Mouse (Mus musculus) ovary, postnatal 36 days (tissue): ENCODE data around the gene Rsrc1.
A peak's percentile ranks its signal among the peaks of the same experiment; 100 is the strongest.
"Not testable (repeated sequence)": the region's sequence is repeated elsewhere in the genome, so short reads cannot be mapped to it uniquely, and the experiment has no call there.

Experiments used
- DNase-seq: peaks from one replicate; pipeline ENCODE4 v3.0.0; 2022; ENCODE audit warnings: low spot score, mixed read lengths

The Rsrc1 gene

DNA sequence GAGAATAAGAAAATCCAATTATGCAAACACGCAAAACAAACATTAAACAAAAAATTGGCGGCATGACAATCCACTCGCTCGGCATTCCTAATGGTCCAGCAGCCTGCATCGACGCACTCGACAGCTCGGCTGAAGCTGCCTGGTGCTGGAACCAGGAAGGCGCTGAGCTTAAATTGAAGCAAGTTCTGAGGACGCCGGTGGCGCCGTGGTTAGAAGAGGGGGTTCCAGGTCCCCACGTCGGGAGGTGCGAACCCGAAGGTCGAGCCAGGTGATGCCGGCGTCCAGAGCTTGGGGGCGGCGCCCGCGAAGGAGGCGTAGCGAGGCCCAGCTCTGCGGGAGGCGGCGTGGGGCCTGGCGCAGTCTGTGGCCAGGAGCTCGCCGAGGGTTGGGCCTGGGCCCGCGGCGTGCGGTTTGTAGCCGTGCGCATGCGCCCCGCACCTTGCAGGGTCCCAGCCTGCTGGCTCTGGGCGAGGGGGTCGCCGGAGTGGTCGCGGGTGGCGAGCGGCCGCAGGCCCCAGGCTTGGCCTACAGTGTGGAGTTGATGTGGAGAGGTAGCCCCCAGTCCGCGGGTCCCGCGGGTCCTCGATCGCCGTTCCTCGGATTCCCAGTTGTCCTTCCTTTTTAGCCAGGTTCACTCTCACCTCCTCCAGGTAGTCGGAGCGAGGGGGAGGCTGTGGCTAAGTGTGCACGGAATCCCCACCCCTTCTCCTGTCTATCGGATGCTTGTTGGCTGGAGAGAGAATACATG, 4.5 kb downstream of the Rsrc1 start:
- peak; percentile 77 for DNase-seq

DNA sequence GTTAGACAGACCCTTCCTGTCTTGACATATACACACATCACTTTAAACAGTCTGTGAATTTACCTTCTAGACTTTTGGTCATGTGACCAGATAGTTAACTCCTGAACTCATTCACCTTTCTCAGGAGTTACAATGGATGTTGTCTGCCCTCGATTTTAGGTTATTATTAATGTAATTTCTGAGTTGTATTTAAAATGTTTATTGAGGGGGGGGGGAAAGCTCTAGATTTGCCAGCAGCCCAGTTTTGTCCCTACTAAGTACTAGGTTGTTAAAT, 5.0 kb downstream of the Rsrc1 start:
- DNase-seq: no peak

DNA sequence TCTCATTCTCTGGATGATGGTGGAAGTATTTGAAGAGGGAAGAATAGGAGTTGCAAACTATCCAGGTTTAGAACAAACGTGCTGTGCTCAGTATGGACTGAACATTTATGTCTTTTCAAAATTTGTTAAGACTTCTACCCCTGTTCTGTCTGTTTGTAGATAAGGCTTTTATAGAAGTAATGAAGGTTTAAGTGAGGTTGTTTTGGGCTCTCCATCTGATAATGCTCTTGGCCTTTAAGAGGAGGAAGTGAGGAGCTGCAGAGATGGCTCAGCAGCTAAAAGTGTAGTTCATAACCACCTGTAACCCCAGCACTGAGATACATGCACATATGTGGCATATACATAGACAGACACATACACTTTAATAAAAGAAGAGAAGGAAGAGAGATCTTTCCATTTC, 15.6 kb downstream of the Rsrc1 start:
- DNase-seq: no peak

DNA sequence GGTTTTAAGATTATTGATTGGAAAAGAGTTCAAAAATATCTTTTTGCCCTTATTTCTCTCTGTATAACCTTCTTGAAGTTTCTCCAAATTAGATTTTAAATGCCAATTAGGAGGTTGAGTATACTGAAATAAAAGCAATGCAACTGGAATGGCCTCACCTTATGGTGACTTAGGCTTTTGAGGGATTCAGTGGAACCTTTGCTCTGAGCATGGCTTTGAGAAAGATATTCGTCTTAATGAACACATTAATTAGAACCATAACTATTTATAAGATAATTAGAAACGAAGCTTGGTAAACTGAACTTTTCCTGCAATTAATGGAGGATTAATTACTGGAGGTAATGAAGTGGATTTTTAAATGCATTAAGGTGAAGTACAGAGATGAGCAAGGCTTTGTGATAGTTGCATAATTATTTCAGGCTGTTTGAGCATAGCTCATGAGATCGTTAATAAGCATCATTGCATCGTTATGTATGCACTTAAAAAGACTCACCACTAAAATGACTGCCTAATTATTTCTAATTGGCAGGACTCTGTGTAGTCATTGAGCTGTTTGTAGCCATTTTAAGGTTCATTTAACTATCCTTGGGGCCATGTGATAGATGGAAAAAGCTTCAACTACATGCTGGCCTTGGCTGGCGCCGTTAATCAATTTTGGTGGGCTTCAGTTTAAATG, 55.3 kb downstream of the Rsrc1 start:
- no peak for DNase-seq

DNA sequence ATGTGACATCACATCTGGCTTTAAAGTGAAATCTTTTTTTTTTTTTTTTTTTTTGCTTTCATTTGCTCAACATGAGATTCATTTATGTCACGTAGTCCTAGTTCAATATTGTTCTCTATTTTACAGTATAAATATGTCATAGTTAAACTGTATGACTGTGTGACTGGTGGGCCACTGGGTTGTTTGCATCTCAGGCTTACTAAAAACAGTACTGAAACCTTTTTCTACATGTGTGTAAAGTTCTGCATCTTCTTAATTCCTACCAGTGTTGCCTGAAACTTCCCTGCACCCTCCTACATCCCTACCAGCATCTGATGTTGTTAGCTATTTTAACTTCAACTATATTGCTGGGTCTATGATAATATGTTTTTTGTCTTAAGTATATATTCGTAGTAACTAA, 78.6 kb downstream of the Rsrc1 start:
- no peak for DNase-seq

DNA sequence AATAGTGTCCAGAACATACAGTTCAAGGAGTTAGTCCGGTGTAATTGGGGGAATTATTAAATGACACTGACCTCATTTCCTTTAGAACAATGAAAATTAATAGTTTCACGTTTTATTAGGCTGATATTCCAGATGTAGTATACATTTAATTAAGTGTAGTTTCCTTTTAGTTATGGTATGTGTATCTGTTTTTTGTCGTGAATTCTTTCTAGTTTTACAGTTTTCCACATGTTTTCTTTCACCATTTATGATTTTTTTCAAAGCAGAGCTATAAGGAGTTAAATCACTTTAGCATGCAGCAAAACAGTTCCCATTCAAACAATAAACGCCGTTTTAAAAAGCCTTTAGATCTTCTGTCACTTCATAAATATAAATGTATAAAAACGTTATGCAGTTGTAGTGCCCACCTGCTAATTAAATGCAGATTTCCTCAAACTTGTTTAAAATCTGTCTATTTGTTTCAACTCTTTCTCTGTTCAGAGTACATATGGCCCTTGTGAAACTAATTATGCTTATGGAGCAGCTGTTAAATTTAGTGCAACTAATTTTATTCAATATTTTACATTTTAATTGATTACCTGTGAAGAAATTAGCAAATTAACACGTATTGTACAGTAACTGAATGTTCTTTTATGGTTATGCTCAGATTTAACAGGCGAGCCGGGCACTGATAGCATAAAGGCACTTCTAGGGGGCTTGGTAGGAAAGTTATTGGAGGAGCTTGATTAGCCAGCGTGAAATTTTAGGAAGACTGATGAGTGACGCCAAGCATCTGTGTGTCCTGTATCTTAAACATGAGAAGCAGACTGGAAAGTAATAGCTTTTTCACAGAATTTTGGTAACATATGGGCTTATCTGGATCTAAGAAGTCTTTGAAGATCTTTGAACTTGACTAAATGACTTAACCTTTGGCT, 89.6 kb downstream of the Rsrc1 start:
- DNase-seq: no peak

DNA sequence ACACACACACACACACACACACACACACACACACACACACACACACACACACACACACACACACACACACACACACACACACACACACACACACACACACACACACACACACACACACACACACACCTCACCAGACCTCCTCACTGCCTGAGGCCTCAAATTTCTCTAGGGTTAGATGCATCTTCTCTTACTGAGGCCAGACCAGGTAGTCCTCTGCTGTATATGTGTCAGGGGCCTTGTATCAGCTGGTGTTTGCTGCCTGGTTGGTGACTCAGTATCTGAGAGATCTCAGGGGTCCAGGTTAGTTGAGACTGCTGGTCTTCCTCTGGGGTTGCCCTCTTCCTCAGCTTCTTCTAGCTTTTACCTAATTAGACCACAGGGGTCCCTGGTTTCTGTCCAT, 92.5 kb downstream of the Rsrc1 start:
- DNase-seq: not testable (repeated sequence)

DNA sequence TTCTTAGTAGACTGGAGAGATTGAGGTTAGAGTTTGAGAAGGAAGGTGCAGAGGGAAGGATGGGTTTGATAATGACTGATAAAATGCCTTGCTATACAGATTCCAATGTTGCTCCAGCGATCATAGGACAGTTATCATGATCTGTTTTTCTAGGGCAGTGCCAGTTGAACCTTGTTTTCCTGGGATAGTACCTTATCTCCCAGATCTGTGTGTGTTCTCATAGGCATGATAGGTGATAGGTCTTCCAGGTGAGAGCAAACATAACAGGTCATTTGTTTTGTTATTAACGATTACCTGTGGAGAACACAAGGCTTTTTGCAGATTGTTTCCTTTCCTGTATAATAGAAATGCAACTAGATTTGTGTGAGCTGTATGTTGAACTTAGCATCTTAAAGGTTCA, 94.3 kb downstream of the Rsrc1 start:
- no peak for DNase-seq

DNA sequence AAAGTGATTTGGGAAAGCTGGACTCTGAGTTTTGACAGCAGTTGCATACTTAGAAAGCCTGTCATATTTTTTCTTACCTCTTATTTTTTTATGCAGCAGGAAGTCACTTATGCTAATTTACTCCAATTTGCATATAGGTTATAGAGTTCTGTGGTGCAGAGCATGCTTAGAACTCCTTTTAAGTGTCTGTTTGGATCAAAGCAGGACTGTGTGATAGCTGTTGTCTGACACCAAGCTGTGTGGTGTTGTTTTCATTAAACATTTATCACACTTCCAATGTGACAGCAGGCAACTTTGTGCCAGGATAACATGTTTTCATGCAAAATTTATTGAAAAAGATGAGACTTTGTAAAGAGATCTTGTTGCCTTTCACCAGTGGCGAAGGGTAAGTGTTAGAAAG, 103.6 kb downstream of the Rsrc1 start:
- no peak for DNase-seq

DNA sequence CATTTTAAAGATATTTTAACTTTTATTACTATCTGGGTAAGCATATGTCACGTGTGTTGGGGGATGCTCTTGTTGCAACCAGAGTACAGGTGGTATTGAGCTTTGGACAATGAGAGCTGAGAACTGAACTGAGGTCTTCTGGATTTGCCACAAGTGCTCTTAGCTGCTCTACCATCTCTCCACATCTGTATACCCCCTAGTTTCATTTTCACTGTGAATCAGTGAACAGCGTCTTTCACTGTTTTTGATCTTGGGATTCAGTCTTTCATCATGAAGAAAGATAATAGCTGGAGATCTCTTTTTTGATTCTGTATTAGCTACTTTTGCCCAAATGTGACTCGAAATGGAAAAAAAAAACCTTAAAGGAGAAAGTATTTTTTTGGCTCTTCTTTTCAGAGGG, 127.2 kb downstream of the Rsrc1 start:
- DNase-seq: no peak

DNA sequence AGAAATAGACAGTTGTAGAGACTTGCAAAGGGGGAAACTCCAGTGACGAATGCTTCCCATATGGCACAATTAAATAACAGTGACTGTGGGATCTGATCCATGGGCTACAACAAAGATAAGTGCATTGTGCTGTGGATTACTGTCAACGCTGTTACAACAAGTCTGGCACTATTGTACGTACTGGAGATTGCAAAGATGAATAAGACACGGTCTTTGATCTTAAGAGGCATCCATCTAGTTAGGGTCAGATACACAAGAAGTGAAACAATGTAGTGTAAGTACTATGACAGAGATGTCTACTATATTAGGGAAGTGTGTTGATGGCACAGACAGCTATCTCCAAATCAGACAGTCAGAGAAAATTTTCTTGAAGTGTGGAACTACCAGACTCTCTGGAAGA, 135.1 kb downstream of the Rsrc1 start:
- DNase-seq: no peak

DNA sequence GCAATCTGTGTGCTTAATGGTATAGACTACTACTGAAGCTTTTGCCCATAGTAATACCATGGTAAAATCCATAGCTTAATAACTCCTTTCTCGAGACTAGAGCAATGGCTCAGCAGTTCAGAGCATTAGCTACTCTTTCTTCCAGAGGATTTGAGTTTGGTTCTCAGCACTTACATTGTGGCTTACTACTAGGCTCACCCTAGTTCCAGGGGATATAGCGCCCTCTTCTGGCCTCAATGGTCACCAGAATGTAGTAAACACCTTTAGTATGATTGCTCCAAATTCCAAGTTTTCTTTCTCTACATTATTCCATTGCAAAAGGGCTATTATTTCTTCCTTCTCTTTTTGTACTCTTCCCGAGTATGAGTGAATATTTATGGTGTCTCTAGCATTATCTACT, 151.3 kb downstream of the Rsrc1 start:
- no peak for DNase-seq

DNA sequence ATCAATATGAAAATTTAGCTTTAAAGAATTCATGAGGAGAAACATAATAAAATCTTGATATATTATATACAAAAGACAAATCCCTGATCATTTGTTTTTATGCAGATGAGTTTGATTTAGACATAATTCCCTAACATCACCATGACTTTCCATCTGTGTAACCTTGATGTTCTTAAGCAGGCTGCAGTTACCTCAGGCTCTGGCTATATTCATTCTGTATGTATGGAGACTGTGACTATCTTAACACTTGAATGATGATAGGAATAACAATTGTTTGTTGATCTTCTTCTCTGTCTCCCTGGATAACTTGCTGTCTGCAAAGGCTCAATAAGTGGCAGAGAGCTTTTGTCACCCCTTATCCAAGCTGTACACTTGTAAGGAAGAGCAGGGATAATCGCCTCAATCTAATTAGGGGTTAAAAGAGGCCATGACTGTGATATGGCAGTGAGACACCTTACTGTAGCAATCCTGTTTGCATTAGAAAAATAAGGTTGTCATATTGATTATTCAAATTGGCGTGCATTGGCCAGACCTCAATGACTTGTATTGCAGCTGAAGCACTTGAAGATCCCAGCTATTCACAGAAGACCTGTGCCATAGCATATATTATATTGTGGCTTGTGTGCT, 154.7 kb downstream of the Rsrc1 start:
- no peak for DNase-seq

DNA sequence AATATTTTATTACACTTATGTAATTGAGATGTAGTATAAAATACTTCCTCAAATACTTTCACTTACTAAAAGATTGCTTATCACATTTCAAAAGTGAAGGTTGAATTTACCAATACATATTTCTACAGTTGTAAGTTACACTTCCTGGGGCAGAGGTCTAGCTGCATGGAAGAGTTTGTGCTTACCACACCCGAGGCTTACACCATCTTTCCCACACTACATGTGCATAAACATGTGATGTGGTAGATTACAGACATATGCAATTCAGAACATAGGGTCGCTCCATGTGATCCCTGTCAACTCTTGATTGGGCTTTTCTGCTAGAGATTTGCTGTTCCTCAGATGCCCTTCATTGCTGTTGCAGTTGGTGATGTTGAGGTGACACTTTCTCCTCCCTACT, 163.8 kb downstream of the Rsrc1 start:
- no peak for DNase-seq

DNA sequence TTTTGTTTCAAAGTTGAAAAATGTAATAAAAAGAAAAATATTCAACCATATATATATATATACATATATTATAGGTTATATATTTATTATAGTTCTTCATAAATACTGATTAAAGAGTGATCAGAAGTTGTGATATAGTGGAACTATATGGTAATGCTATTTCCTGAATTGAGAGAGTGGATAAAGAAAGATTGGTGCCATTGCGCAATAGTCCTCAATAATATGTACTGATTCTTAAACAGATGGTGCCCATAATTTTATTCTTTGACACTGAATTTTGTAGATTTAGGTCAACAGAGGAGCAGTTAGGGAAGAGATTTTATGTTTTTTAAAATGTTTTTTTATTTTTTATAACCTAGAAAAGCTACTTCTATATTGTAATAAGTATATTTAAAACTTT, 165.1 kb downstream of the Rsrc1 start:
- no peak for DNase-seq

DNA sequence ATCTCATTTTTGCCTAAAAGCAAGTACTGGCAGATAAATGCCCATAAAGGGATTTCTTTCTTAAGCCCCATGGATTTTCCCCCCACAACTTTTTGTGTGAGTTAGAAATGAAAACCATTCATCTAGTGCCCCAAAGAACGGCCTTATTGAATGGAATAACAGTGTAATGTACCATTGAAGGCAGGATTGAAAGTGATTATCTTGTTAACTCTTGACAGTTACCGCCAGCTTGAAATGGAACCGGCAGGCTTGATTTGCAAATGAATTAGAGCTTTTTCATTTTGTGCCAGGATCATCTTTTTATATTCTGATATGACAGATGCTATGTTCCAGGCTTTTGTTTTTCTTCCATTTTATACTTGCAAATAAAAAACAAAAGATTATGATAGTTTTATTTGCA, 166.1 kb downstream of the Rsrc1 start:
- no peak for DNase-seq

DNA sequence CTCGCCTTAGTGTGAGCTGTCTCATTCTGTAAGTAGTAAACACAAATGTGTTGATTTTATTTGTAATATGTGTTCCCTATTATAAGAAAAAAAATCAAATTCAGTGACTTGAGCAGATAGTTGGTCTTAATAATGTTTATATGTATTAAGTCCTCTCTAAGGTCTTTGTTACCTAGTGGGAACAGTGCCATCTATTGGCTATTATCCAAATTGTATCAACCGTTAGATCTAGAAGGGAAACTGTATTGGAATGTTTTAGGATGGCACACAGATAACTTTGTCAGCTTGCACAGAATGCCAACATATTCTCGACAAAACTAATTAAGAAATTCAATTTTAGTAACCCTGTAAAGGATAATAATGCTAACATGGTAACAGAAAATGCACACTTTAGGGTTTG, 216.0 kb downstream of the Rsrc1 start:
- no peak for DNase-seq

DNA sequence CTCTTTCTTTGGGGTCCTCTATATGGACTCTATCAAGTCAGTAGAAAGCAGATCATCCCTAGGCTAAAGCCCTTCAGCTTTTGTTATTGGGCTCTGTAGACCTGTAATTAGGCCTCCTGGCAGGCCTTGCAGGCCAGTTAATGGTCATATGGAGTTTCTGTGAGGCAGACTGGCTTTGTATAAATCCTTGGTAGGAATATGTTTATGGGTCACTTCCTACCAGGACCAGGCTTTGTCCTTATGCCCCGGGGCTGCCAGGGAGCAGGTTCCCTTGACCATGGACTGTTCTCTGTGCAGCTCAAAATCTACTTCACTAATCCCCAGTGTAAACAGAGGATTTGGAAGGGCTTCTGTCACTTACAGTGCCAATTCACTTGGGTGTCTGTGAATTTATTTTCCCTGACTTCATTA, 231.9 kb downstream of the Rsrc1 start:
- DNase-seq: no peak

DNA sequence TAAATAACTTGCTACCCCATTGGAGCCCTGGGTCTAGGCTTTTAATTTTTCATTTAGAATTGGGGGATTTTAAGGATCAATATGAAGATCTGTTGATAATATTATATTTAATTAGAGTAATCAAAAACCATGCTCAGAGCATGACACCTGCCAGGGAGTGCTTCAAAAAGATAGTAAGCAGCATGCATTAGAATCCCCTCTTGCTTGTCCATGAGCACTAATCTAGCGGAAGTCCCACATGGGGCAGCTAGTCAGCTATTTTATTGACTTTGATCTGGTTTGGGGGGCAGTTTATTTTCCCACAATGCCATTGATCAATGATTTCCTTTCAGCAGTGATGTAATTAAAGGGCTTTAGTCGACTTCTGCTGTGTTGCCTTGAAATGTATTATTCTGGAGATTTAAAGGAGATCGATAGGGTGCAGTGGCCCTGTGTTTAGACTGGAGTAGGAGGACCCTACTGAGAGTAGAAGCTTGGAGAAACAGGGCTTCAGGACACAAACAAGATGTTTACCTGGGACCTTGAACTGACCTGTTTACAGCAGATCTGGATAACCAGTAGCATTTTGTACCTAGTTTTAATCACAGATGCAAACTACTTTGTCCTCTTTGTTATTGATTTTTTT, 251.5 kb downstream of the Rsrc1 start:
- no peak for DNase-seq

DNA sequence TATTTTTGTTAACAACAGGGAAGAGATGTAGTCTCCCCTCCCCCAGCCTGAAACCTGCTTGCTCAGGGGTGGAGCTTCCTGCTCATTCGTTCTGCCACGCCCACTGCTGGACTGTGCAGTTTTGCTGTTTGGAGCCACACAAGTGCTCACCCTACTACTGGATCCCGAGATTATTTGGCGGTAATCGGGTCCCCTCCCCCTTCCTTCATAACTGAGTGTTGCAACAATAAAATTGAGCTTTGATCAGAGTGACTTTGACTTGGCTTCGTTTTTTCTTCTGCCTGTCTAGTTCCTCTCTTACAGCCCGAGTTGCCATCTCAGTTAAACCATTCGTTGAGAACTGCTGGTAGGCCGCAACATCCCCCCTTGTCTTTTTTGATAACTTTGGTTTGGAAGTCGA, 261.3 kb downstream of the Rsrc1 start:
- not testable (repeated sequence) for DNase-seq

DNA sequence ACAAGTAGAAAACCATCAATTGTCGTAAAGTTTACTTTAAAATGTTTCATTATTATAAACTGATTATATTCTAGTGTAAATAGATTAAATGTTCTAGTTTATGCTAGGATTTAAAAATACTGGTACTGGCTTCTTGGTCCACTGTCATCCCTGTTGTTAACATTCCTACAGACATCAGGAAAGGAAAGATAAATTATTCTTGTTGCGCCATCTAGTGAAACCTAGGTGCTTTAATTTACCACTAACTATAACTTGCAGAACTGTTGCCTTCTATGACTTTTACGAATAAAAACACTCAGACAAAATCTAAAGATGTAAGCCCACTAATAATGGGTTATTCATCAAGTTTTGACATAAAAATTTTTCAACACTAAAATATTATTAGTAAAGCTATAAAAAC, 286.3 kb downstream of the Rsrc1 start:
- DNase-seq: no peak

DNA sequence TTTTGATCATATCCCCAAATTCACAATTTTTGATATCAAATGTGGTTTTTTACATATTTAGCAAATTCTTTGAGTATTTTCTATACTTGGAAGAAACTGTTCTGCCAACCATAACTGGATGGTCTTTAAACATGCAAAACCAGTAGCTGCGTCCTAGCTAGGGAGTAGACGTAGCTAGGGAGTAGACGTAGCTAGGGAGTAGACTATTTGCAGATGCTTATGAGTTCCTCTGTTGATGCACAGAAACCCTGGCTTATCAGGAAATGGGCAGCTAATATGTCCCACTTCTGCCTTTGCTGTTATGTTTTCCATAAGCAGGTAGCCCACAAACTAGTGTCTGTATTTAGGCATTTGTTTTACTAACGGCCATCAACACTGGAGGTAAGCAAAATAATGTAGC, 298.6 kb downstream of the Rsrc1 start:
- no peak for DNase-seq
